Mouse (Mus musculus) kidney, adult 9 months (tissue): ENCODE results near the gene Gm3893.
"Not testable (repeated sequence)": the region's sequence is repeated elsewhere in the genome, so short reads cannot be mapped to it uniquely, and the experiment has no call there.

ENCODE experiments used
- DNase-seq: peaks from one replicate; pipeline ENCODE4 v3.0.0; 2022

Gm3893 gene

DNA sequence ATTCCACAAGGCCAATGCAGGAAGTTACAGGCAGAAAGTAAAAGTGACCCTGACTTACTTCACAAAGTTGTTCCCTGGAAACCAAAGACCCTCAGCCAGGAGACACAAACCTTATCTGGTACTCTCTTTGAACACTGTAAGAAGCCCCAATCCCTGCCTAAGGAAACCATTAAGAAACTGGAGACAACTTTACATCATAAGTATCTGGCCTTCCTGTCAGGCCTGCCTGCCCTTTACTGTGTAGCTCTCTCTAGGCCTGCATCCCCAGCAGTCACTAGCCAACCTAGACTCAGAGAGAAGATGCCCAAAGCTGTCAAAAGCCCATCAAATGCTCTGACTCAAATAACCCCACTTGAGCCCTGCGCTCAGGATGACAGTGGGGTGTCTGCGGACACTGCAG, at the start of gene Gm3893:
Gene Gm3893, plus strand, starts transcription at position 301 of the 400 bp plus-strand sequence.
- not testable (repeated sequence) for DNase-seq

DNA sequence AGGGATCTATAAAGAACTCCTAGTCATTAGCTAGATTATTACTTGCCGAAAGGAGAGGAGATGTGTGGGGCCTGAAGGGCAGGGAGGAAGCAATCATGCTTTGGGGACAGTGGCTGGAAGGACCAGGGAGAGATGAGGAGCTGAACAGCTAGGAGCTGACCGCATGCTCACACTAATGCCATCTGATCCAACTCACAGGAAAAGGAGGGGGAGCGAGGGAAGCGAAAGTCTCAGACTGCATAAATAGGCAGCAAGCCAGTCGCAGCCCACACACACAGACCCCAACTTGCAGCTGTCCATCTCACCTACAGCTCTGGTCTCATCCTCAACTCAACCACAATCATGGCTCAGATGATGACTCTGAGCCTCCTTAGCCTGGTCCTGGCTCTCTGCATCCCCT, 23.5 kb downstream of the Gm3893 start, which contains the start of gene Gm13304:
Gene Gm13304, plus strand, starts transcription at position 301 of the 400 bp plus-strand sequence.
- DNase-seq: not testable (repeated sequence)
